Mouse (Mus musculus) v-Abl transformed pro-B cells (cell line): ENCODE measurements around the gene Slc43a1.

ENCODE experiments used
- in situ Hi-C, 2 experiments: fragments of 400-800 bp; cut with MboI; formaldehyde crosslinking; loops; one replicate each; pipeline ENCODE4 v1.15.1; 2025; ENCODE audit not compliant: unreplicated experiment in 2 of 2

Slc43a1 gene

GRCm38 (mm10) chr2:84838593-84838949, at the start of gene Slc43a1:
TSS of gene Slc43a1 (plus strand) at chr2:84838850.
- in situ Hi-C loops = loop anchor here (10.0 kb wide), 2 partner anchors 116 to 176 kb away; no protein-coding TSS in a partner anchor

- in situ Hi-C loops = no loop called here
Measured at GRCm38 (mm10) chr2:84790418-84790817, 48.2 kb upstream of the Slc43a1 start.

GRCm38 (mm10) chr2:84792516-84792915, 46.1 kb upstream of the Slc43a1 start:
- in situ Hi-C loops = no loop called here

- in situ Hi-C loops = no loop called here
Measured at GRCm38 (mm10) chr2:84793154-84793553, 45.5 kb upstream of the Slc43a1 start.

- in situ Hi-C loops = no loop called here
Measured at GRCm38 (mm10) chr2:84793871-84794270, 44.8 kb upstream of the Slc43a1 start.

GRCm38 (mm10) chr2:84797833-84798492, 40.7 kb upstream of the Slc43a1 start:
- in situ Hi-C loops = no loop called here

GRCm38 (mm10) chr2:84798493-84798921, 40.1 kb upstream of the Slc43a1 start, which contains the start of gene Ube2l6:
TSS of gene Ube2l6 (plus strand) at chr2:84798828.
- in situ Hi-C loops = no loop called here

GRCm38 (mm10) chr2:84799041-84799561, 39.5 kb upstream of the Slc43a1 start:
- in situ Hi-C loops = no loop called here

GRCm38 (mm10) chr2:84800304-84800703, 38.3 kb upstream of the Slc43a1 start:
- in situ Hi-C loops = loop anchor here (10.0 kb wide), 1 partner anchor 186 kb away; no protein-coding TSS in a partner anchor

GRCm38 (mm10) chr2:84801223-84801622, 37.4 kb upstream of the Slc43a1 start:
- in situ Hi-C loops = loop anchor here (10.0 kb wide), 1 partner anchor 186 kb away; no protein-coding TSS in a partner anchor

- in situ Hi-C loops = loop anchor here (10.0 kb wide), 1 partner anchor 189 kb away; no protein-coding TSS in a partner anchor
Measured at GRCm38 (mm10) chr2:84803963-84804362, 34.7 kb upstream of the Slc43a1 start.

- in situ Hi-C loops = loop anchor here (10.0 kb wide), 1 partner anchor 192 kb away; no protein-coding TSS in a partner anchor
Measured at GRCm38 (mm10) chr2:84806546-84806945, 32.1 kb upstream of the Slc43a1 start.

- in situ Hi-C loops = loop anchor here (10.0 kb wide), 1 partner anchor 195 kb away; no protein-coding TSS in a partner anchor
Measured at GRCm38 (mm10) chr2:84809330-84809729, 29.3 kb upstream of the Slc43a1 start.

GRCm38 (mm10) chr2:84810526-84810885, 28.1 kb upstream of the Slc43a1 start:
- in situ Hi-C loops = no loop called here

- in situ Hi-C loops = no loop called here
Measured at GRCm38 (mm10) chr2:84810886-84811577, 27.6 kb upstream of the Slc43a1 start.

GRCm38 (mm10) chr2:84811880-84812279, 26.8 kb upstream of the Slc43a1 start:
- in situ Hi-C loops = no loop called here

- in situ Hi-C loops = no loop called here
Measured at GRCm38 (mm10) chr2:84812676-84813075, 26.0 kb upstream of the Slc43a1 start.

- in situ Hi-C loops = loop anchor here in 1 of 2 experiments (10.0 kb wide), 1 partner anchor 145 kb away; the partner anchor contains the start of genes Gm28635, Med19, Selenoh and Tmx2
Measured at GRCm38 (mm10) chr2:84819861-84820260, 18.8 kb upstream of the Slc43a1 start.

- in situ Hi-C loops = loop anchor here in 1 of 2 experiments (10.0 kb wide), 1 partner anchor 148 kb away; the partner anchor contains the start of genes Gm28635, Med19, Selenoh and Tmx2
Measured at GRCm38 (mm10) chr2:84822552-84822951, 16.1 kb upstream of the Slc43a1 start, which contains the start of gene Smtnl1. TSS of gene Smtnl1 (minus strand) at chr2:84822652.

- in situ Hi-C loops = loop anchor here in 1 of 2 experiments (10.0 kb wide), 1 partner anchor 148 kb away; the partner anchor contains the start of genes Gm28635, Med19, Selenoh and Tmx2
Measured at GRCm38 (mm10) chr2:84823237-84823636, 15.4 kb upstream of the Slc43a1 start.
